Mouse (Mus musculus): ENCODE data around the gene Flywch1. TPM values are rescaled to one million over a fixed set of nuclear protein-coding genes. Genes with fewer than 3 reads are reported as not detected.

The Flywch1 gene
- polyA plus RNA-seq, 1 experiment from 2014 or later: 54.3 TPM

DNA sequence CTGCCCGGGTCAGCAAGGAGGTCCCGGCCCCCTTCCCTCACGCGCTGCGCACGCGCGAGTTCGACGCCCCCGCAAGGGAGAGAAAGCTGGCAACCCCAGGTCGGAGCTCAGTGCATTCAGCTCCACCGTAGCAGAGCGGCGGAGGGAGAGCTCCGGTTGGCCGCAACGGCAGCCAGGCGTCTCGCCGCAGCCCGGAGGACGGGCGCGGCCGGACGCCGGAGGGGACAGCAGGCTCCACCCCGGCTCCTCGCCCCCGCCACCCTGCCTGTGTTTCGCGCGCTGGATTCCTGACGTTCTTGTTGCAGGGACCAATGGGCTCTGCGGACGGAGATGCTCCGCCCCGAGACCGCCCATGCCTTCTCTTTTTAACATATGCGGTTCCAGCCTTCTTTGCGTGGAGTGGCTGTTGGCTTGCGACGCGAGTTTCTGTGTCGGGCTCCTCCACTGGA, 31.2 kb downstream of the Flywch1 start:
- peak; percentile 84 for ATAC-seq (ENCODE audit: insufficient number of reproducible peaks, insufficient read depth, low FRiP score, low read depth)
- H3K4me2 ChIP-seq (replicated peaks; ENCODE audit: low read depth, low read length): peak overlapping the region; percentile 99
- peak overlapping the region; percentile 51 for H3K9ac ChIP-seq (replicated peaks; ENCODE audit: low read depth, low read length)
- under 1% methylated on average over 46 of the region's 46 CpGs for WGBS
- H3K36me3 ChIP-seq (ENCODE audit: control insufficient read depth, insufficient read depth, low read length): peaks cover 9% of the 10 kb centered on the region; the same call in 1 of the 2 replicates
- H3K4me3 ChIP-seq (ENCODE audit: low read depth, low read length): peak overlapping the region; percentile 73
- peaks cover 31% of the 10 kb centered on the region for H3K27me3 ChIP-seq (ENCODE audit: control insufficient read depth, insufficient read depth, low read length)
- H3K9me3 ChIP-seq (ENCODE audit: control insufficient read depth, low read depth, low read length): no peaks in the 10 kb centered on the region
- H3K4me1 ChIP-seq (ENCODE audit: control insufficient read depth, insufficient read depth, low read length): peaks cover 17% of the 10 kb centered on the region; the same call in 1 of the 2 replicates
- H3K27ac ChIP-seq (ENCODE audit: low read length): peak overlapping the region; percentile 22; the same call in 1 of the 2 replicates

DNA sequence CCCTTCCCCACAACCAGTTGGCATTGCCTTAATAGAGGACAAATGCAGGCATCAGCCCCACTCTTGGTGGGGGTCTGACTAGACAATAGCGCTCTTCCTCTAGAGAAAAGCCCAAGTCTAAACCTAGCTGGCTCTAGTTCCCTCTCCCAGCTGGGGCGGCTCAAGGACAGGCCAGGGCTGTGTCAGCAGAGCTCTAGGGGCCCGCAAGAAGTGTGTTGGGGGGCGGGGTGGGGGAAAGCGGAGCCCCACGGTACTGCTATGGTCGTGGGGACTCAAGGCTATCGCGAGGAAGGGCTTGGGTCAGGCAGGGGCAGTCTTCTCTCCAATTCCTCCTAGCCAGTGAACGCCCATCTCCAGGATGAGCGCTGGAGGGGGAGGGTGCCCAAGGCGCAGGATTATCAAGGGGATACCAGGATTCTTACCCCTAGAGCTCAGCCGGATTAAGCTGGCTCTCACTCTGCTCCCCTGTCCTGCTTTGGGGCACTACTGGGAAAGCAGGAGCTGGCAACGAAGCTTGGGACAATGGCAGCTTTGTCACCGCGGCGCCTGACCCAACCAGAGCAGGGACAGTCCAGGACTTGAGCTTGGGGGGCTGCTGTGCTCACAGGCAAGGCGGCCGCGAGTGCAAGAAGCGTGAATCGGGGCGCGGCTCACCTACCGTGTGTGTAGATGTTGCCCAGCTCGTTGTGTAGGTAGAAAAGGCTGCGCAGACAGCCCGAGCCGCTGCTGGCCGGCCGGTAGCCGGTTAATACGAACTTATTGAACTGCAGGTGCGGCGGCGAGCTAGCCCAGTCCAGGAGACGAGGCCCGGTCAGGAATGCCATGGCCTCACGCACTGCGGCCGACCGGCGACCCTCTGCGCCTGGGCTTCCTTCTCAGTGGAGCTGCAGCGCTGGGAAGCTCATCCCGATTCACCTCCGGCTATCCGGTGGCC, 31.9 kb downstream of the Flywch1 start:
- Histone ChIP-seq H3K36me3 (ENCODE audit: control insufficient read depth, insufficient read depth, low read length) (peaks cover 9% of the 10 kb centered on the region; the same call in 1 of the 2 replicates), H3K27ac (ENCODE audit: low read length) (peak overlapping the region; percentile 22; the same call in 1 of the 2 replicates), H3K4me2 (replicated peaks; ENCODE audit: low read depth, low read length) (peak overlapping the region; percentile 99), H3K4me3 (ENCODE audit: low read depth, low read length) (peak overlapping the region; percentile 73), H3K9me3 (ENCODE audit: control insufficient read depth, low read depth, low read length) (no peaks in the 10 kb centered on the region), H3K4me1 (ENCODE audit: control insufficient read depth, insufficient read depth, low read length) (peaks cover 11% of the 10 kb centered on the region; the same call in 1 of the 2 replicates), H3K27me3 (ENCODE audit: control insufficient read depth, insufficient read depth, low read length) (peaks cover 27% of the 10 kb centered on the region), H3K9ac (replicated peaks; ENCODE audit: low read depth, low read length) (peak overlapping the region; percentile 51)
- peak; percentile 3; the same call in 1 of the 2 replicates for ATAC-seq (ENCODE audit: insufficient number of reproducible peaks, insufficient read depth, low FRiP score, low read depth)
- WGBS: 1% methylated on average over 48 of the region's 48 CpGs

DNA sequence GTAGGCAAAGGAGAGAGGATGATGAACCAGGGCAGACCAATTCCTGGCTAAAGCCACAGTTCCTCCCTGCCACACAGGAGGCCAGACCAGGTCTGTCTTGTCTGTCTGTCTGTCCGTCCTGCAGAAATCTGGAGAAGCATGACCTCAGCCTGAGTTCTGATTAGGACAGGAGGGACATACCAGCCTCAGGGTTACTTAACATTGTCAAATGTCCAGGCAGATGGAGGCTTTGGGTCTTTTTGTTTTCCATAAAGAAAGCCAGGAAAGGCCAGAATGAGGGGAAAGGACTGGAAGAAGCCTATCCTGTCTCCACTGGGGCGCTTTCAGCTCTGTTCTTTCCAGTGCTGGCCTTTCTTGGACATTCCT, 32.6 kb downstream of the Flywch1 start:
- Histone ChIP-seq H3K9ac (replicated peaks; ENCODE audit: low read depth, low read length) (peak overlapping the region; percentile 51; the same call in 1 of the 2 replicates), H3K27me3 (ENCODE audit: control insufficient read depth, insufficient read depth, low read length) (peaks cover 26% of the 10 kb centered on the region), H3K4me2 (replicated peaks; ENCODE audit: low read depth, low read length) (peak overlapping the region; percentile 99), H3K4me3 (ENCODE audit: low read depth, low read length) (peak overlapping the region; percentile 73), H3K36me3 (ENCODE audit: control insufficient read depth, insufficient read depth, low read length) (peaks cover 10% of the 10 kb centered on the region), H3K4me1 (ENCODE audit: control insufficient read depth, insufficient read depth, low read length) (peaks cover 10% of the 10 kb centered on the region; the same call in 1 of the 2 replicates), H3K9me3 (ENCODE audit: control insufficient read depth, low read depth, low read length) (no peaks in the 10 kb centered on the region), H3K27ac (ENCODE audit: low read length) (no peak overlapping the region)
- ATAC-seq (ENCODE audit: insufficient number of reproducible peaks, insufficient read depth, low FRiP score, low read depth): no peak
- WGBS: 35% methylated on average over 2 of the region's 2 CpGs

DNA sequence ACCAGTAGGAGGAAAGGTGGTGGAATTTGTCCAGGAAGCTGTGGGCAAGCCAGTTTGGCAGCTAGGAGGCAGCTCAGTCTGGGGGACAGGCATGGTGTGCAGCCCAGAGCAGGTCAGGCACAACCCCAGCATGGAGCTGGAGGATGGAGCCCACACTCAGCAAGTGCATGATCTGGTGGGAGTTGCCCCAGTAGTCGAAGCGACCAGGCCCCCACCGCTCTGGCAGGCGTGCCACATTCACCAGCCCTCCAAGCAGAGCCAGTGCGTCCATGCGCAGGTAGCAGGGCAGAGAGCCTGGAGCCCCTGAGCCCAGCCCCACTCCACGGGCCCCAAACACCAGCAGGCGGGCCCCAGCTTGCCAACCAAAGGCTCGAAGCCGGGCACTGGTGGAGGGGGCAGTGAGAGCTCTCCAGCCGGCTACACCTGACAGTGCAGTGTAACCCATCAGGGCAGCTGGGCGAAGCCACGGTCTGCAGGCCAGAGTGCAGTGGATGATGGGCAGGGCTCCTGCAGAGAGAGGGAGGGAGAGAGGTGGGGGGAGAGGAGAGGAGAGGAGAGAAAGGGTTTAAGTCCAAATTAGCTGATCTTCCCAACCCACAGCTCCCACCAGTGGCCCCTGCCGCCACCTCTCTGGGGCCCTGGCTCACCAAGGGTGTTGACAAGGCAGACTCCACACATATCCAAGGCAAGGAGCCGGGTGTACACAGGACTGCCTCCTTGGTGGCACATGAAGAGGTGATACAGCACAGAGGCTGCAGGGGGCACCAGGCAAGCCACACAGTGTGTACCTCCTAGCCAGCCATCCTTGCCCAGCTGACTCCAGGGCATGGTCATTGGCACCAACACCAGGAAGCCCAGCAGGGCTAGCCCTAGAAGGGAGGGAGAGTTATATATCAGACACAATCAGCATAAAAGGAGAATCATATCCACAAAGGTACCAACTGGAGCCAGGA, 33.6 kb downstream of the Flywch1 start:
- no peak overlapping the region for H3K27ac ChIP-seq (ENCODE audit: low read length)
- no peak overlapping the region for H3K4me2 ChIP-seq (replicated peaks; ENCODE audit: low read depth, low read length)
- H3K9me3 ChIP-seq (ENCODE audit: control insufficient read depth, low read depth, low read length): no peaks in the 10 kb centered on the region
- H3K9ac ChIP-seq (replicated peaks; ENCODE audit: low read depth, low read length): 0 out of 2 replicates have a peak overlapping the region, but pooled peaks have one; percentile 1
- peaks cover 10% of the 10 kb centered on the region; the same call in 1 of the 2 replicates for H3K4me1 ChIP-seq (ENCODE audit: control insufficient read depth, insufficient read depth, low read length)
- H3K27me3 ChIP-seq (ENCODE audit: control insufficient read depth, insufficient read depth, low read length): peaks cover 18% of the 10 kb centered on the region
- H3K36me3 ChIP-seq (ENCODE audit: control insufficient read depth, insufficient read depth, low read length): peaks cover 13% of the 10 kb centered on the region
- ATAC-seq (ENCODE audit: insufficient number of reproducible peaks, insufficient read depth, low FRiP score, low read depth): no peak
- no peak overlapping the region for H3K4me3 ChIP-seq (ENCODE audit: low read depth, low read length)
- WGBS: 67% methylated on average over 15 of the region's 15 CpGs

DNA sequence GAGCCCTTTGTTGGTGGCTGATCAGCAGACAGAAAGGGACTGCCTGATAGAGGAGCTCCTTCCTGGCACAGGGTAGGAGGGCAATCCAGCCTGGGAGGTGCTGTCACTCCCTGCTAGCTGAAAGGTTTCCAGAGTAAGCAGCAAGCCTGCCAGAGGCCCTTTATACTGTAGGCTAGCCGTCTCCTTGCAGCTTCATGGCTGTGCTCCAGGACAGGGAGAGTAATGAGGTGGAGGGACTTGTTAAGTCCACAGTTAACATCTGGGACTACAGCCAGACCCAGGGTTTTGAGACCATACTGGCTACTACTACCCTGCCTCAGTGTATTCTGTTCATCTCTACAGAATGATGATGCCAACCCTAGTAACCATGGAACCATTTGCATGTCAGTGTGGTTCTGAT, 37.1 kb downstream of the Flywch1 start:
- Histone ChIP-seq H3K36me3 (ENCODE audit: control insufficient read depth, insufficient read depth, low read length) (peaks cover 13% of the 10 kb centered on the region), H3K4me2 (replicated peaks; ENCODE audit: low read depth, low read length) (no peak overlapping the region), H3K9ac (replicated peaks; ENCODE audit: low read depth, low read length) (no peak overlapping the region), H3K9me3 (ENCODE audit: control insufficient read depth, low read depth, low read length) (no peaks in the 10 kb centered on the region), H3K4me3 (ENCODE audit: low read depth, low read length) (no peak overlapping the region), H3K27ac (ENCODE audit: low read length) (no peak overlapping the region), H3K27me3 (ENCODE audit: control insufficient read depth, insufficient read depth, low read length) (no peaks in the 10 kb centered on the region), H3K4me1 (ENCODE audit: control insufficient read depth, insufficient read depth, low read length) (peaks cover 7% of the 10 kb centered on the region; the same call in 1 of the 2 replicates)
- ATAC-seq (ENCODE audit: insufficient number of reproducible peaks, insufficient read depth, low FRiP score, low read depth): no peak
- WGBS: 60% methylated on average over 1 of the region's 1 CpGs

DNA sequence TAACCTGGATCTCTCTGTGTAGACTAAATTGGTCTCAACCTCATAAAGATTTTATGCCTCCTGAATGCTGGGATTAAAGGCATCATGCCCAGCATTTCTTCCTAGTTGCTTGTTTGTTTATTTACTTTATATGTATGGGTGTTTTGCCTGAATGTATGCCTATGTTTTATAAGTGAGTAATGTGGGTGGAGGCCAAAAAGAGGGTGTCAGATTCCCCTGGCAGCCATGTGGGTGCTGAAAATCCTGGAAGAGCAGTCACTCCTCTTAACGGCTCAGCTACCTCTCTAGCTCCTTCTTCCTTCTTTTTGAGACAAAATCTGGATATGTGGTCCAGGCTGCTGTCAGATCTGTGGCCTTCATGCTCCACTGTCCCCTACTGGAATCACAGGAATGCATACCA, 41.0 kb downstream of the Flywch1 start:
- Histone ChIP-seq H3K9ac (replicated peaks; ENCODE audit: low read depth, low read length) (no peak overlapping the region), H3K27ac (ENCODE audit: low read length) (no peak overlapping the region), H3K4me1 (ENCODE audit: control insufficient read depth, insufficient read depth, low read length) (peaks cover 7% of the 10 kb centered on the region; the same call in 1 of the 2 replicates), H3K27me3 (ENCODE audit: control insufficient read depth, insufficient read depth, low read length) (no peaks in the 10 kb centered on the region), H3K9me3 (ENCODE audit: control insufficient read depth, low read depth, low read length) (no peaks in the 10 kb centered on the region), H3K36me3 (ENCODE audit: control insufficient read depth, insufficient read depth, low read length) (peaks cover 4% of the 10 kb centered on the region; the same call in 1 of the 2 replicates), H3K4me2 (replicated peaks; ENCODE audit: low read depth, low read length) (no peak overlapping the region), H3K4me3 (ENCODE audit: low read depth, low read length) (no peak overlapping the region)
- WGBS: 70% methylated on average over 1 of the region's 1 CpGs
- no peak for ATAC-seq (ENCODE audit: insufficient number of reproducible peaks, insufficient read depth, low FRiP score, low read depth)

DNA sequence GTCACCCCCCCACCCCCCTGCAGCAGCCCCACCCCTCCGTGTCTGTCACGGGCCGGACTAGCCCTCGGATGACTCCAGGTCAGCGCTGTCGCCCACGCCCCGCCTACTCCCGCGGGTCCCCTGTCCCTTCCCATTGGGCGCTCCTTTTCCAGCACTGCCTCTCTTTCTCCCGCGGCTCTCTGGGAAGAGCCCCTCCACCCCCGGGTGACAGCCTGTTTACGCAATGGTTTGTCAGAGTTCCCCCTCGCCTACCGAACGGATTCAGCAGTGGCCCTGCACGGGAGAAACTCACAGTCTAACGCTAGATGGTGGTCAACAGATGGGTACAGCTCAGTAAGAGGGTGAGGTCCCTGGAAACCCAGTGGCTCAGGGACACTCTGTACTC, 44.7 kb downstream of the Flywch1 start:
- peak; percentile 91 for ATAC-seq (ENCODE audit: insufficient number of reproducible peaks, insufficient read depth, low FRiP score, low read depth)
- H3K27ac ChIP-seq (ENCODE audit: low read length): peak overlapping the region; percentile 89; the same call in 1 of the 2 replicates
- H3K27me3 ChIP-seq (ENCODE audit: control insufficient read depth, insufficient read depth, low read length): no peaks in the 10 kb centered on the region
- H3K9me3 ChIP-seq (ENCODE audit: control insufficient read depth, low read depth, low read length): no peaks in the 10 kb centered on the region
- no peaks in the 10 kb centered on the region for H3K36me3 ChIP-seq (ENCODE audit: control insufficient read depth, insufficient read depth, low read length)
- peak overlapping the region; percentile 41 for H3K4me2 ChIP-seq (replicated peaks; ENCODE audit: low read depth, low read length)
- peak overlapping the region; percentile 68; the same call in 1 of the 2 replicates for H3K9ac ChIP-seq (replicated peaks; ENCODE audit: low read depth, low read length)
- under 1% methylated on average over 20 of the region's 20 CpGs for WGBS
- peak overlapping the region; percentile 85 for H3K4me3 ChIP-seq (ENCODE audit: low read depth, low read length)
- peaks cover 7% of the 10 kb centered on the region; the same call in 1 of the 2 replicates for H3K4me1 ChIP-seq (ENCODE audit: control insufficient read depth, insufficient read depth, low read length)
